Mouse (Mus musculus) olfactory bulb, adult 2 months (tissue): Measurements from ENCODE around the gene Flywch2.

Experiments
- CTCF ChIP-seq: fragments of 200-500 bp; IDR thresholded peaks from 2 replicates; pipeline ENCODE4 v1.5.1; 2012; ENCODE audit warnings: low read depth, mild to moderate bottlenecking, low read length, moderate library complexity; ENCODE audit not compliant: insufficient read depth
- POLR2A ChIP-seq: fragments of 200-500 bp; IDR thresholded peaks from 2 replicates; pipeline ENCODE4 v1.6.1; 2012; ENCODE audit warnings: mild to moderate bottlenecking, low read depth, low read length, moderate library complexity; ENCODE audit not compliant: insufficient read depth

- TF ChIP-seq POLR2A, result no peak
- no peak for TF ChIP-seq CTCF
Measured at GRCm38 (mm10) chr17:23828271-23829001, 42.6 kb upstream of the Flywch2 start.
